Mouse (Mus musculus) stomach, embryonic 15.5 days (tissue): ENCODE measurements around the gene Ociad1. TPM values are rescaled to one million over a fixed set of nuclear protein-coding genes. Genes with fewer than 3 reads are reported as not detected.

Experiments
- ATAC-seq: fragments of 200-750 bp; cut with Nextera tagmentation; 2 replicates; pipeline ENCODE4 v1.8.0; 2017; ENCODE audit warnings: low read depth, moderate number of reproducible peaks, moderate TSS enrichment; ENCODE audit not compliant: insufficient read depth, low FRiP score
- H3K27ac ChIP-seq: fragments of 300-500 bp; sonication (generic); 2 replicates; pipeline ENCODE4 v1.5.1; 2015; ENCODE audit warnings: mild to moderate bottlenecking, inconsistent platforms
- H3K27me3 ChIP-seq: fragments of 300-500 bp; sonication (generic); replicated peaks from 2 replicates; pipeline ENCODE4 v1.6.1; 2015; ENCODE audit warnings: inconsistent platforms
- H3K36me3 ChIP-seq: fragments of 300-500 bp; sonication (generic); 2 replicates; pipeline ENCODE4 v1.6.1; 2015; ENCODE audit warnings: inconsistent platforms
- H3K4me1 ChIP-seq: fragments of 300-500 bp; sonication (generic); 2 replicates; pipeline ENCODE4 v1.6.1; 2015; ENCODE audit warnings: inconsistent platforms
- H3K4me2 ChIP-seq: fragments of 300-500 bp; sonication (generic); 2 replicates; pipeline ENCODE4 v1.6.1; 2015; ENCODE audit warnings: mild to moderate bottlenecking, inconsistent platforms
- H3K4me3 ChIP-seq: fragments of 300-500 bp; sonication (generic); replicated peaks from 2 replicates; pipeline ENCODE4 v1.5.1; 2015; ENCODE audit warnings: inconsistent platforms
- H3K9ac ChIP-seq: fragments of 300-500 bp; sonication (generic); 2 replicates; pipeline ENCODE4 v1.6.1; 2015; ENCODE audit warnings: inconsistent platforms
- H3K9me3 ChIP-seq: fragments of 300-500 bp; sonication (generic); 2 replicates; pipeline ENCODE4 v1.6.1; 2016; ENCODE audit warnings: inconsistent platforms
- WGBS: fragments of 180-500 bp; shearing (Covaris S2); methylation state at CpG from one replicate; pipeline ENCODE4 v1.1.7; 2015; 5-methylcytosine and 5-hydroxymethylcytosine counted together
- polyA plus RNA-seq: library from polyadenylated mRNA; unstranded; fragments of >200 nt; fragmentation: Nextera tagmentation; extraction: Ambion mirVana; gene quantifications from 2 replicates; pipeline ENCODE4 v1.2.1, GENCODE M21; 2015

Gene Ociad1
- polyA plus RNA-seq, 1 experiment from 2014 or later = 252 TPM

GRCm38 (mm10) chr5:73289900-73290299 lies 2.7 kb upstream of the Ociad1 start:
- 59% methylated on average over 2 of the region's 2 CpGs for WGBS
- no peak overlapping the region for H3K4me3 ChIP-seq
- no peak overlapping the region for H3K9ac ChIP-seq
- ATAC-seq = no peak
- H3K27me3 ChIP-seq = no peaks in the 10 kb centered on the region
- H3K4me1 ChIP-seq = peaks cover 4% of the 10 kb centered on the region
- no peak overlapping the region for H3K4me2 ChIP-seq
- H3K9me3 ChIP-seq = no peaks in the 10 kb centered on the region
- no peak overlapping the region for H3K27ac ChIP-seq
- H3K36me3 ChIP-seq = 0 out of 2 replicates have a peak, but pooled peaks cover under 1% of the 10 kb centered on the region

GRCm38 (mm10) chr5:73293458-73293827 lies 859 bp downstream of the Ociad1 start:
- H3K36me3 ChIP-seq = 0 out of 2 replicates have a peak, but pooled peaks cover 12% of the 10 kb centered on the region
- WGBS = 8% methylated on average over 8 of the region's 8 CpGs
- no peaks in the 10 kb centered on the region for H3K27me3 ChIP-seq
- 0 out of 2 replicates have a peak overlapping the region, but pooled peaks have one; percentile 93 for H3K27ac ChIP-seq
- H3K4me3 ChIP-seq = peak overlapping the region; percentile 84
- H3K9ac ChIP-seq = peak overlapping the region; percentile 98
- peak overlapping the region; percentile 63 for H3K4me2 ChIP-seq
- H3K9me3 ChIP-seq = no peaks in the 10 kb centered on the region
- H3K4me1 ChIP-seq = peaks cover 8% of the 10 kb centered on the region
- no peak for ATAC-seq

- H3K9ac ChIP-seq = no peak overlapping the region
- H3K36me3 ChIP-seq = 0 out of 2 replicates have a peak, but pooled peaks cover 15% of the 10 kb centered on the region
- peaks cover 8% of the 10 kb centered on the region for H3K4me1 ChIP-seq
- no peak overlapping the region; the same call in 1 of the 2 replicates for H3K4me2 ChIP-seq
- H3K27me3 ChIP-seq = no peaks in the 10 kb centered on the region
- no peak overlapping the region for H3K27ac ChIP-seq
- no peak overlapping the region for H3K4me3 ChIP-seq
- no peaks in the 10 kb centered on the region for H3K9me3 ChIP-seq
- WGBS = 95% methylated on average over 7 of the region's 7 CpGs
- ATAC-seq = no peak
Measured at GRCm38 (mm10) chr5:73295016-73295415, 2.4 kb downstream of the Ociad1 start.

- H3K9ac ChIP-seq = no peak overlapping the region
- peaks cover 17% of the 10 kb centered on the region; the same call in 1 of the 2 replicates for H3K36me3 ChIP-seq
- H3K27ac ChIP-seq = no peak overlapping the region
- WGBS = 88% methylated on average over 4 of the region's 4 CpGs
- H3K4me1 ChIP-seq = peaks cover 8% of the 10 kb centered on the region
- no peak overlapping the region for H3K4me2 ChIP-seq
- H3K4me3 ChIP-seq = no peak overlapping the region
- no peak for ATAC-seq
- H3K9me3 ChIP-seq = no peaks in the 10 kb centered on the region
- H3K27me3 ChIP-seq = no peaks in the 10 kb centered on the region
Measured at GRCm38 (mm10) chr5:73295916-73296315, 3.3 kb downstream of the Ociad1 start.

GRCm38 (mm10) chr5:73301601-73302307 lies 9.2 kb downstream of the Ociad1 start:
- H3K4me2 ChIP-seq = no peak overlapping the region
- WGBS = 83% methylated on average over 7 of the region's 7 CpGs
- H3K4me1 ChIP-seq = no peaks in the 10 kb centered on the region
- peak; percentile 43; the same call in 1 of the 2 replicates for ATAC-seq
- no peak overlapping the region for H3K4me3 ChIP-seq
- no peaks in the 10 kb centered on the region for H3K9me3 ChIP-seq
- H3K9ac ChIP-seq = no peak overlapping the region
- no peaks in the 10 kb centered on the region for H3K27me3 ChIP-seq
- peaks cover 36% of the 10 kb centered on the region for H3K36me3 ChIP-seq
- no peak overlapping the region for H3K27ac ChIP-seq

GRCm38 (mm10) chr5:73304507-73304906 lies 11.9 kb downstream of the Ociad1 start:
- ATAC-seq = no peak

GRCm38 (mm10) chr5:73306486-73306885 lies 13.9 kb downstream of the Ociad1 start:
- H3K4me2 ChIP-seq = no peak overlapping the region
- H3K4me3 ChIP-seq = no peak overlapping the region
- no peak overlapping the region for H3K27ac ChIP-seq
- no peaks in the 10 kb centered on the region for H3K4me1 ChIP-seq
- no peaks in the 10 kb centered on the region for H3K9me3 ChIP-seq
- peaks cover 38% of the 10 kb centered on the region for H3K36me3 ChIP-seq
- WGBS = 90% methylated on average over 6 of the region's 6 CpGs
- H3K9ac ChIP-seq = no peak overlapping the region
- H3K27me3 ChIP-seq = no peaks in the 10 kb centered on the region
- no peak for ATAC-seq

More at GRCm38 (mm10) chr5:73304507-73304906, 11.9 kb downstream of the Ociad1 start:
- Histone ChIP-seq H3K36me3 (peaks cover 43% of the 10 kb centered on the region), H3K27me3 (no peaks in the 10 kb centered on the region), H3K9me3 (no peaks in the 10 kb centered on the region), H3K27ac (no peak overlapping the region), H3K4me1 (no peaks in the 10 kb centered on the region), H3K4me2 (no peak overlapping the region), H3K4me3 (no peak overlapping the region), H3K9ac (no peak overlapping the region)
- 82% methylated on average over 12 of the region's 12 CpGs for WGBS

GRCm38 (mm10) chr5:73307297-73307696 lies 14.7 kb downstream of the Ociad1 start:
- Histone ChIP-seq H3K27me3 (no peaks in the 10 kb centered on the region), H3K27ac (no peak overlapping the region), H3K36me3 (peaks cover 36% of the 10 kb centered on the region), H3K4me2 (no peak overlapping the region), H3K4me1 (no peaks in the 10 kb centered on the region), H3K9me3 (no peaks in the 10 kb centered on the region), H3K4me3 (no peak overlapping the region), H3K9ac (no peak overlapping the region)
- 83% methylated on average over 3 of the region's 3 CpGs for WGBS
- no peak for ATAC-seq

GRCm38 (mm10) chr5:73309496-73309895 lies 16.9 kb downstream of the Ociad1 start:
- Histone ChIP-seq H3K9ac (no peak overlapping the region), H3K4me3 (no peak overlapping the region), H3K36me3 (peaks cover 42% of the 10 kb centered on the region), H3K27ac (no peak overlapping the region), H3K27me3 (no peaks in the 10 kb centered on the region), H3K9me3 (no peaks in the 10 kb centered on the region), H3K4me1 (no peaks in the 10 kb centered on the region), H3K4me2 (no peak overlapping the region)
- no peak for ATAC-seq
- 90% methylated on average over 4 of the region's 4 CpGs for WGBS

GRCm38 (mm10) chr5:73310401-73310800 lies 17.8 kb downstream of the Ociad1 start:
- H3K27ac ChIP-seq = no peak overlapping the region
- H3K4me1 ChIP-seq = no peaks in the 10 kb centered on the region
- no peaks in the 10 kb centered on the region for H3K27me3 ChIP-seq
- no peak overlapping the region for H3K4me2 ChIP-seq
- H3K9ac ChIP-seq = no peak overlapping the region
- H3K36me3 ChIP-seq = peaks cover 45% of the 10 kb centered on the region
- H3K4me3 ChIP-seq = no peak overlapping the region
- ATAC-seq = no peak
- H3K9me3 ChIP-seq = no peaks in the 10 kb centered on the region
- WGBS = 87% methylated on average over 1 of the region's 1 CpGs

GRCm38 (mm10) chr5:73311458-73311857 lies 18.9 kb downstream of the Ociad1 start:
- Histone ChIP-seq H3K4me2 (no peak overlapping the region), H3K36me3 (peaks cover 49% of the 10 kb centered on the region), H3K9me3 (no peaks in the 10 kb centered on the region), H3K9ac (no peak overlapping the region), H3K27me3 (no peaks in the 10 kb centered on the region), H3K4me1 (no peaks in the 10 kb centered on the region), H3K4me3 (no peak overlapping the region), H3K27ac (no peak overlapping the region)
- WGBS = 91% methylated on average over 5 of the region's 5 CpGs
- peak; percentile 91 for ATAC-seq

GRCm38 (mm10) chr5:73313591-73313990 lies 21.0 kb downstream of the Ociad1 start:
- no peaks in the 10 kb centered on the region for H3K9me3 ChIP-seq
- no peak overlapping the region for H3K9ac ChIP-seq
- ATAC-seq = peak; percentile 59; the same call in 1 of the 2 replicates
- 84% methylated on average over 10 of the region's 10 CpGs for WGBS
- H3K4me3 ChIP-seq = no peak overlapping the region
- H3K36me3 ChIP-seq = peaks cover 36% of the 10 kb centered on the region
- H3K4me1 ChIP-seq = no peaks in the 10 kb centered on the region
- H3K27me3 ChIP-seq = no peaks in the 10 kb centered on the region
- no peak overlapping the region for H3K4me2 ChIP-seq
- no peak overlapping the region for H3K27ac ChIP-seq
